Mouse (Mus musculus): ENCODE measurements around the gene Nudt3.

Gene Nudt3

GRCm38 (mm10) chr17:27603036-27603435 is 20.3 kb downstream of the Nudt3 start:
- intact Hi-C loops (cut with DNase I): no loop called here

GRCm38 (mm10) chr17:27600869-27601268 is 22.4 kb downstream of the Nudt3 start:
- intact Hi-C loops (cut with DNase I): no loop called here

GRCm38 (mm10) chr17:27600286-27600685 is 23.0 kb downstream of the Nudt3 start:
- intact Hi-C loops (cut with DNase I): no loop called here

- intact Hi-C loops (cut with DNase I): no loop called here
Measured at GRCm38 (mm10) chr17:27596376-27597190, 26.7 kb downstream of the Nudt3 start.

GRCm38 (mm10) chr17:27595659-27596375 is 27.5 kb downstream of the Nudt3 start:
- intact Hi-C loops (cut with DNase I): no loop called here

- intact Hi-C loops (cut with DNase I): no loop called here
Measured at GRCm38 (mm10) chr17:27592565-27592910, 30.8 kb downstream of the Nudt3 start.

- intact Hi-C loops (cut with DNase I): no loop called here
Measured at GRCm38 (mm10) chr17:27591826-27592564, 31.3 kb downstream of the Nudt3 start.

GRCm38 (mm10) chr17:27588231-27588630 is 35.1 kb downstream of the Nudt3 start:
- intact Hi-C loops (cut with DNase I): no loop called here

GRCm38 (mm10) chr17:27587252-27587651 is 36.0 kb downstream of the Nudt3 start:
- intact Hi-C loops (cut with DNase I): no loop called here

- intact Hi-C loops (cut with DNase I): no loop called here
Measured at GRCm38 (mm10) chr17:27586661-27587060, 36.6 kb downstream of the Nudt3 start.

- intact Hi-C loops (cut with DNase I): no loop called here
Measured at GRCm38 (mm10) chr17:27583185-27583894, 40.0 kb downstream of the Nudt3 start.

- intact Hi-C loops (cut with DNase I): no loop called here
Measured at GRCm38 (mm10) chr17:27580392-27581068, 42.8 kb downstream of the Nudt3 start.

GRCm38 (mm10) chr17:27579816-27580215 is 43.5 kb downstream of the Nudt3 start:
- intact Hi-C loops (cut with DNase I): no loop called here

- intact Hi-C loops (cut with DNase I): no loop called here
Measured at GRCm38 (mm10) chr17:27578487-27578886, 44.8 kb downstream of the Nudt3 start.

GRCm38 (mm10) chr17:27577468-27577867 is 45.8 kb downstream of the Nudt3 start:
- intact Hi-C loops (cut with DNase I): no loop called here

GRCm38 (mm10) chr17:27576056-27576455 is 47.2 kb downstream of the Nudt3 start:
- intact Hi-C loops (cut with DNase I): no loop called here

GRCm38 (mm10) chr17:27575116-27575776 is 48.0 kb downstream of the Nudt3 start:
- intact Hi-C loops (cut with DNase I): no loop called here

- intact Hi-C loops (cut with DNase I): no loop called here
Measured at GRCm38 (mm10) chr17:27574470-27575115, 48.7 kb downstream of the Nudt3 start.

- intact Hi-C loops (cut with DNase I): no loop called here
Measured at GRCm38 (mm10) chr17:27573772-27574320, 49.4 kb downstream of the Nudt3 start.
